Mouse (Mus musculus): ENCODE data around the gene Ehhadh.

DNA sequence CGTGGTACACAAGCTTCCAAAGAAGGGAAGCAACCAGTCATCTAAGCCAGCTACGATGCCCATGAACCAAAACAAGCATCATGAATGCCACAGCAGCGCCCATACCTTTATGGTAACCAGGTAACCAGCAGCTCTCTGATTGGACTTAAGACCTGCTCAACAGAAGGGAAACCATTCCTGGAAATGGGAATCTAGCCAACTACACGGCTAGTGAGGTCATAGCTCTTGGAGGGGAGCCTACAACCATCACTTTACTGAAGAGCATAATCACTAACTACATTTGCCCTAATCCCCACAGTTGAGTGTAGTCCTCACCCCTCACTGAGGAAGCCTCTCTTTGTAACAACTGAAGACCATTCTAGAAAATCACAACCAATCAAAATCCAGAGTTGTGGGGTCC is 12.9 kb downstream of the Ehhadh start:
- TF ChIP-seq CTCF (IDR thresholded peaks at IDR 0.05) (no peak), EP300 (IDR thresholded peaks at IDR 0.05) (no peak)
